Mouse (Mus musculus) forebrain, embryonic 13.5 days (tissue): ENCODE measurements around the gene Esx1. TPM values are rescaled to one million over a fixed set of nuclear protein-coding genes. Genes with fewer than 3 reads are reported as not detected.
A peak's percentile ranks its signal among the peaks of the same experiment; 100 is the strongest.

Experiments
- ATAC-seq: fragments of 200-750 bp; cut with Nextera tagmentation; 2 replicates; pipeline ENCODE4 v1.8.0; 2017
- H3K27ac ChIP-seq: fragments of 300-500 bp; sonication (generic); 2 replicates; pipeline ENCODE4 v1.5.1; 2015; ENCODE audit warnings: inconsistent platforms, mild to moderate bottlenecking, moderate library complexity
- H3K27me3 ChIP-seq: fragments of 300-500 bp; sonication (generic); 2 replicates; pipeline ENCODE4 v1.6.1; 2015; ENCODE audit warnings: mild to moderate bottlenecking, inconsistent platforms
- H3K36me3 ChIP-seq: fragments of 300-500 bp; sonication (generic); 2 replicates; pipeline ENCODE4 v1.6.1; 2015; ENCODE audit warnings: mild to moderate bottlenecking, inconsistent platforms; ENCODE audit not compliant: poor library complexity, severe bottlenecking
- H3K4me1 ChIP-seq: fragments of 300-500 bp; sonication (generic); 2 replicates; pipeline ENCODE4 v1.6.1; 2015; ENCODE audit warnings: inconsistent platforms
- H3K4me2 ChIP-seq: fragments of 300-500 bp; sonication (generic); 2 replicates; pipeline ENCODE4 v1.6.1; 2015; ENCODE audit warnings: inconsistent platforms, mild to moderate bottlenecking, moderate library complexity
- H3K4me3 ChIP-seq: fragments of 300-500 bp; sonication (generic); 2 replicates; pipeline ENCODE4 v1.5.1; 2015; ENCODE audit warnings: mild to moderate bottlenecking, inconsistent platforms
- H3K9ac ChIP-seq: fragments of 300-500 bp; sonication (generic); 2 replicates; pipeline ENCODE4 v1.6.1; 2015; ENCODE audit warnings: mild to moderate bottlenecking, inconsistent platforms
- H3K9me3 ChIP-seq: fragments of 300-500 bp; sonication (generic); replicated peaks from 2 replicates; pipeline ENCODE4 v1.6.1; 2016; ENCODE audit warnings: inconsistent platforms
- WGBS: fragments of 180-500 bp; shearing (Covaris S2); methylation state at CpG from one replicate; pipeline ENCODE4 v1.1.7; 2015; 5-methylcytosine and 5-hydroxymethylcytosine counted together
- polyA plus RNA-seq: library from polyadenylated mRNA; unstranded; fragments of >200 nt; fragmentation: Nextera tagmentation; extraction: Ambion mirVana; gene quantifications from 2 replicates; pipeline ENCODE4 v1.2.1, GENCODE M21; 2015

Esx1 gene
- polyA plus RNA-seq, 1 experiment from 2014 or later, result not detected

- H3K36me3 ChIP-seq, result no peaks in the 10 kb centered on the region
- no peak overlapping the region for H3K9ac ChIP-seq
- WGBS, result 24% methylated on average over 34 of the region's 40 CpGs
- H3K4me2 ChIP-seq, result peak overlapping the region; percentile 34
- H3K4me3 ChIP-seq, result peak overlapping the region; percentile 7; the same call in 1 of the 2 replicates
- H3K4me1 ChIP-seq, result no peaks in the 10 kb centered on the region; the same call in 1 of the 2 replicates
- peak; percentile 72; the same call in 1 of the 2 replicates for ATAC-seq
- peaks cover 84% of the 10 kb centered on the region for H3K27me3 ChIP-seq
- peaks cover 3% of the 10 kb centered on the region; the same call in 1 of the 2 replicates for H3K9me3 ChIP-seq
- no peak overlapping the region for H3K27ac ChIP-seq
Measured at GRCm38 (mm10) chrX:137118097-137118746, 3.7 kb downstream of the Esx1 start.

DNA sequence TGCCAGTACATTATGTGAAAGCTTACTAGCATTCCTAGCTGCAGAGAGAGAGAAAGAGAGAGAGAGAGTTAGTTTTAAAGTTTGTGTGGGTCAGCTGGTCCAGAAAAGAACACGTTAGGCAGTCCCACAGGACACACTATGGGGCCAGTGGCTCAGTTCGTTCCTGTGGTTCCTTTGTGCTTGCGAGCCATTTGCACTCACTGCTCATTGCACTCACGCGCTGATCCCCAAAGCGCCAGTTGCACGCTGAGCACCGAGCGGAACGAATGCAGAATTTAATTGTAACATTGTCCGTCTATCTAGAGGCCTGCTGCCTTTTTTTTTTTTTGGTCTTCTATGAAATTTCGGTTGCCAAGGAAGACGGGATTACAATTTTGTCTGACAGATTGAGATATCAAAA, 15.4 kb downstream of the Esx1 start:
- peaks cover 49% of the 10 kb centered on the region for H3K27me3 ChIP-seq
- 32% methylated on average over 13 of the region's 13 CpGs for WGBS
- H3K9ac ChIP-seq, result no peak overlapping the region
- no peak overlapping the region for H3K4me2 ChIP-seq
- H3K4me1 ChIP-seq, result no peaks in the 10 kb centered on the region
- no peak overlapping the region for H3K27ac ChIP-seq
- H3K4me3 ChIP-seq, result no peak overlapping the region
- H3K36me3 ChIP-seq, result no peaks in the 10 kb centered on the region
- H3K9me3 ChIP-seq, result no peaks in the 10 kb centered on the region
- ATAC-seq, result no peak

GRCm38 (mm10) chrX:137104531-137104930, 17.4 kb downstream of the Esx1 start:
- no peak overlapping the region for H3K4me2 ChIP-seq
- no peak overlapping the region for H3K9ac ChIP-seq
- no peak overlapping the region for H3K27ac ChIP-seq
- H3K4me1 ChIP-seq, result no peaks in the 10 kb centered on the region
- H3K36me3 ChIP-seq, result no peaks in the 10 kb centered on the region
- 39% methylated on average over 25 of the region's 25 CpGs for WGBS
- no peak for ATAC-seq
- H3K27me3 ChIP-seq, result peaks cover 62% of the 10 kb centered on the region
- H3K4me3 ChIP-seq, result no peak overlapping the region
- no peaks in the 10 kb centered on the region for H3K9me3 ChIP-seq

Other genes with a start within 250 kb of the Esx1 start
- not detected in 2 replicates for gene H2bfm, start 194.8 kb downstream of the Esx1 start, polyA plus RNA-seq
- gene Tmsb15b2, start 146.6 kb downstream of the Esx1 start, polyA plus RNA-seq, result 96.8 and 112 TPM in 2 replicates
- 9.0 and 10.2 TPM in 2 replicates for gene Tmsb15l, start 145.2 kb downstream of the Esx1 start, polyA plus RNA-seq
- 41.2 and 54.6 TPM in 2 replicates for gene Tmsb15b1, start 145.2 kb downstream of the Esx1 start, polyA plus RNA-seq
- 192 and 222 TPM in 2 replicates for gene Zcchc18, start 128.9 kb downstream of the Esx1 start, polyA plus RNA-seq
- 14.9 and 18.4 TPM in 2 replicates for gene Slc25a53, start 83.8 kb downstream of the Esx1 start, polyA plus RNA-seq
- gene Fam199x, start 72.5 kb downstream of the Esx1 start, polyA plus RNA-seq, result 6.8 and 8.6 TPM in 2 replicates